Mouse (Mus musculus) thymus, adult 2 months (tissue): ENCODE measurements around the gene Cfap100. TPM values are rescaled to one million over a fixed set of nuclear protein-coding genes. Genes with fewer than 3 reads are reported as not detected.

Source experiments
- DNase-seq: peaks from one replicate; pipeline ENCODE4 v3.0.0; 2021
- H3K27ac ChIP-seq: fragments of 200-500 bp; 2 replicates; pipeline ENCODE4 v1.5.1; 2012; ENCODE audit warnings: low read length, control low read depth; ENCODE audit not compliant: control insufficient read depth, insufficient read depth
- H3K27me3 ChIP-seq: fragments of 200-500 bp; 2 replicates; pipeline ENCODE4 v1.6.1; 2012; ENCODE audit warnings: mild to moderate bottlenecking, low read length, moderate library complexity, mixed read lengths; ENCODE audit not compliant: control insufficient read depth, insufficient read depth
- H3K36me3 ChIP-seq: fragments of 200-500 bp; 2 replicates; pipeline ENCODE4 v1.6.1; 2012; ENCODE audit warnings: mild to moderate bottlenecking, low read length, moderate library complexity; ENCODE audit not compliant: control insufficient read depth, insufficient read depth
- H3K4me1 ChIP-seq: fragments of 200-500 bp; replicated peaks from 2 replicates; pipeline ENCODE4 v1.6.1; 2012; ENCODE audit warnings: low read length; ENCODE audit not compliant: control insufficient read depth, insufficient read depth
- H3K4me3 ChIP-seq: fragments of 200-500 bp; 2 replicates; pipeline ENCODE4 v1.5.1; 2012; ENCODE audit warnings: mild to moderate bottlenecking, low read length, control low read depth, moderate library complexity; ENCODE audit not compliant: control insufficient read depth, insufficient read depth
- CTCF ChIP-seq: fragments of 200-500 bp; IDR thresholded peaks from 2 replicates; pipeline ENCODE4 v1.5.1; 2012; ENCODE audit warnings: mild to moderate bottlenecking, control low read depth, low read length, moderate library complexity, borderline replicate concordance; ENCODE audit not compliant: control insufficient read depth, poor library complexity, insufficient read depth; ENCODE audit errors: extremely low read depth
- POLR2A ChIP-seq: fragments of 200-500 bp; IDR thresholded peaks from 2 replicates; pipeline ENCODE4 v1.6.1; 2012; ENCODE audit warnings: mild to moderate bottlenecking, low read length, control low read depth, moderate library complexity; ENCODE audit not compliant: control insufficient read depth, poor library complexity, insufficient read depth; ENCODE audit errors: extremely low read depth
- WGBS: fragments of 180-500 bp; shearing (Covaris S2); methylation state at CpG from one replicate; pipeline ENCODE4 v1.1.7; 2018; 5-methylcytosine and 5-hydroxymethylcytosine counted together
- polyA plus RNA-seq: library from polyadenylated mRNA; depleted of rRNA; stranded (reverse); fragments of >200 nt; gene quantifications from 2 replicates; pipeline ENCODE4 v1.2.3, GENCODE M21; 2012

Cfap100 gene
- polyA plus RNA-seq, 1 experiment, result 0.05 TPM

DNA sequence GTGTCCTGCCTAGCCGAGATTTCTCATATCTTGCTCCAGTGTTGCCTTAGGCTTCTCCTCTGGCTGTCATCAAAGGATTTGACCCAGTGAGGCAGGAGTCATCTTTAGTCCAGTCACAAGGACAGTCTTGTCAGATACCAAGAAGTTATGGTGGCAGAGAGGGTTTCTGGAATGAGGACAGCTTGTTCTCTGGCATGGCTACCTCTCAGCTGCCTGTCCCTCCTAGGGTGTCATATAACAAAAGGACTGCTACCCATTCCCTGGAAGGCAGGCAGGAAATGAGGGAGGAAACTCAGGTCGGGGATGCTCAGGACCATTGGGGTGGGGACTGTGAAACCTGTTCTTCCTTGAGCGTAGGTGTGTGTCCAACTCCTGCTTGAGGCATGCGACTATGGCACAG lies 43.5 kb upstream of the Cfap100 start:
- Histone ChIP-seq H3K4me3 (no peak overlapping the region), H3K27ac (no peak overlapping the region), H3K27me3 (no peaks in the 10 kb centered on the region), H3K4me1 (no peaks in the 10 kb centered on the region; the same call in 1 of the 2 replicates), H3K36me3 (no peaks in the 10 kb centered on the region)
- TF ChIP-seq CTCF, result no peak
- TF ChIP-seq POLR2A, result no peak
- 81% methylated on average over 4 of the region's 4 CpGs for WGBS
- no peak for DNase-seq

DNA sequence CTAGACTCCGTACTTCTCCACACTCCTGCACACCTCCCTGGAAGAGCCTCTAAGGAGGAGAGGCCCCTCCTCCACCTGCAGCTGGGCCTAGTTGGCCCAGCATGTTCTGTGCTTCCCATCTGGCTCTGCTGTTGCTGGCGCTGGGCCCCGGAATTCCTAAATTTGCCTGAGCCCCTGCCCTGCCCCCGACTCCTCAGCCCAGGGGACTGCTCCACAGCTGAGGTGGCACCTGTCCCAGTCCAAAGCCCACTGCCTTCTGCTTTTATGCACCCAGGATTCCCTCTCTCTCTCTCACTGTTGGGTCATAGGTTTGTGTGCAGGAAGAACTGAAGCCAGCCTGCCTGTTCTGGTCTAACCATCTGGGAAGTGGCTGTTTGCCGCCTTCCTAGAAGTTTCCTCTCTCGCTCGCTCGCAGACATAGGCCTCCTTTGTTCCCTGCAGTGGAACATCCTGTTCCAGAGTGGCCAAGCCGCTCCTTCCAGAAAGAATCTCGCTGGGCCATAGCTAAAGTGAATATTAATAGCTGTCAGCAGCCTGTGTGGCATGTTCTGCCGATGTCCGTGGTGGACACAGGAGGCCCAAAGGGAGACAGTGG lies 42.4 kb upstream of the Cfap100 start:
- TF ChIP-seq CTCF (no peak), POLR2A (no peak)
- no peaks in the 10 kb centered on the region for H3K4me1 ChIP-seq
- H3K27me3 ChIP-seq, result no peaks in the 10 kb centered on the region
- DNase-seq, result no peak
- no peaks in the 10 kb centered on the region for H3K36me3 ChIP-seq
- H3K4me3 ChIP-seq, result no peak overlapping the region
- WGBS, result 82% methylated on average over 12 of the region's 12 CpGs
- H3K27ac ChIP-seq, result no peak overlapping the region

DNA sequence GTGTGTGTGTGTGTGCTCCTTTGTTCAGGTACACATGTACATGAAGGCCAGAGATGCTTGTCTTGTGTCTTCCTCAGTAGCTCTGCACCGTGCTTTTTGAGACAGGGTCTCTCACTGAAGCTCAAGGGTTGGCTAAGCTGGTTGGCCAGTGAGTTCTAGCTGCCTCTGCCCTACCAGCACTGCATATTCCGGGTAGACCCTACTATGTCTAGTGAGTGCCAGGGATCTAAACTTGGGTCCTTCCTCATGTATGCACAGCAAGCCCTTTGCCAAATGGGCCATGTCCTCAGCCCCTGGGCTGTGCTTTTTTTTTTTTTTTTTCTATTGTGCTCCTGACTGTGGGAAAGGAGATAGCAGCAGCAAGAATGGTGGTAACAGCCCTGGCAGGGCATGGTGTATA lies 41.7 kb upstream of the Cfap100 start:
- Histone ChIP-seq H3K27ac (no peak overlapping the region), H3K4me1 (no peaks in the 10 kb centered on the region), H3K4me3 (no peak overlapping the region), H3K27me3 (no peaks in the 10 kb centered on the region), H3K36me3 (no peaks in the 10 kb centered on the region)
- no peak for TF ChIP-seq CTCF
- no peak for TF ChIP-seq POLR2A
- no peak for DNase-seq
- WGBS, result 92% methylated on average over 2 of the region's 2 CpGs

DNA sequence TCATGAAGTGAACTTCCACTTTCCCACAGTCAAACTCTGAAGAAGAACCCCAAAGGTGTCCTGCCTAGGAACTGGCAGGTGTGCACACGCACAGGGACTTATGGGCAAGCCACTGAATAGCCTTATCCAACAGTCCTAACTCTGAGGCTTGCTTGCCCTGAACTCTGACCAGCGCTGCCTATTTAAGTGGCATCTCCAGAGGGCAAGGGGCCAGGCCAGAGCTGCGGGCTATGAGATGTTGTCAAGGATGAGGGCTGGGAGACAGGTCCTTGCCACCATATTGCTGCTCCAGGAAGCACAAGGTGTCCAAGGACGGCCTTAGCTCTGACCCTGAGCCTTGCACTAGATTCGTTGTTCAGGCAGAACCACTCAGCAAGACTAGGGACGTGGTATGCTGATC lies 40.4 kb upstream of the Cfap100 start:
- no peaks in the 10 kb centered on the region for H3K4me1 ChIP-seq
- 92% methylated on average over 6 of the region's 6 CpGs for WGBS
- TF ChIP-seq CTCF (no peak), POLR2A (no peak)

DNA sequence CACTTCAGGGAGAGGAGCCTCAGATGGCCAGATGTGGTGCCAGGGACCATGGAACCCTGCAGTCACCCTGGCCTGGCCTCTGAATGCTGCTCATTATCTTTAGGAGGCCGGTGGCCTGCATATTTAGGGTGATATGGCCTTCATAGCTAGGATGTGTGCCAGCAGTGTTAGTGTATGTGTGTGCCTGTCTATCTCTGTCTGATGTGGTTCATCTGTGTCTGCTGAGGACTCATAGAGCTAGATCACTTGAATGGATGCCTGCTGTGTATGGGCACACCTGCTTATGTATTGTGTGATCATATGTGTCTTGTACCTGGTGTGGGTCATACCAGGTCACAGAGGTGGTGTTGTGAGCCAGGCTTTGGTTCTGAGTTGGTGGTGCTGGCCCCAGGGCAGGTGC lies 39.6 kb upstream of the Cfap100 start:
- H3K36me3 ChIP-seq, result no peaks in the 10 kb centered on the region
- no peaks in the 10 kb centered on the region; the same call in 1 of the 2 replicates for H3K27me3 ChIP-seq
- H3K4me3 ChIP-seq, result no peak overlapping the region
- H3K4me1 ChIP-seq, result no peaks in the 10 kb centered on the region
- no peak overlapping the region for H3K27ac ChIP-seq
- no peak for TF ChIP-seq POLR2A
- no peak for TF ChIP-seq CTCF
- no peak for DNase-seq
- 89% methylated on average over 1 of the region's 1 CpGs for WGBS

More for the DNA sequence above, 40.4 kb upstream of the Cfap100 start:
- Histone ChIP-seq H3K27me3 (no peaks in the 10 kb centered on the region), H3K27ac (no peak overlapping the region), H3K4me3 (no peak overlapping the region), H3K36me3 (no peaks in the 10 kb centered on the region)
- DNase-seq, result no peak

DNA sequence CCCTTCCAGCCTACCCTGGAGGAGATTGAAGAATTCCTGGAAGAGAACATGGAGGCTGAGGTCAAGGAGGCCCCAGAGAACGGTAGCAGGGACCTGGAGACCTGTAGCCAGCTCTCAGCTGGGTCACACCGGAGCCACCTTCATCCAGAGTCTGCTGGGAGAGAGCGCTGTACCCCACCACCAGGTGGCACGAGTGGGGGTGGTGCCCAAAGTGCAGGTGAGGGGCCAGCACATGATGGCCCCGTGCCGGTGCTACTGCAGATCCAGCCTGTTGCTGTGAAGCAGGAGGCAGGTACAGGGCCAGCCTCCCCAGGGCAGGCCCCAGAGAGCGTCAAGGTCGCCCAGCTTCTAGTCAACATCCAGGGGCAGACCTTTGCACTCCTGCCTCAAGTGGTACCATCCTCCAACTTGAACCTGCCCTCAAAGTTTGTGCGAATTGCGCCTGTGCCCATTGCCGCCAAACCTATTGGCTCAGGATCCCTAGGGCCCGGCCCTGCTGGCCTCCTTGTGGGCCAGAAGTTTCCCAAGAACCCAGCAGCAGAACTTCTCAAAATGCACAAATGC lies 38.3 kb upstream of the Cfap100 start:
- no peak for TF ChIP-seq CTCF
- TF ChIP-seq POLR2A, result no peak
- 94% methylated on average over 12 of the region's 12 CpGs for WGBS
- H3K27ac ChIP-seq, result no peak overlapping the region

More for the DNA sequence above, 38.3 kb upstream of the Cfap100 start:
- no peaks in the 10 kb centered on the region; the same call in 1 of the 2 replicates for H3K27me3 ChIP-seq
- 0 out of 2 replicates have a peak, but pooled peaks cover 6% of the 10 kb centered on the region for H3K4me1 ChIP-seq
- no peak overlapping the region for H3K4me3 ChIP-seq
- DNase-seq, result no peak
- no peaks in the 10 kb centered on the region for H3K36me3 ChIP-seq
